Mouse (Mus musculus) erythroblast, embryonic 14.5 days (primary cell): Measurements from ENCODE around the gene Hes5.

ENCODE experiments used
- GATA1 ChIP-seq: IDR thresholded peaks from 2 replicates; pipeline ENCODE4 v1.6.1; 2012; ENCODE audit warnings: low read length, inconsistent platforms, mixed read lengths
- TAL1 ChIP-seq: IDR thresholded peaks from 3 replicates; pipeline ENCODE4 v1.6.1; 2012; ENCODE audit warnings: low read length, inconsistent platforms, mixed read lengths

GRCm38 (mm10) chr4:154922291-154922690 lies 38.4 kb upstream of the Hes5 start:
- no peak for TF ChIP-seq GATA1
- TF ChIP-seq TAL1 = no peak
